Mouse (Mus musculus) spleen, embryonic (tissue): ENCODE results near the gene Grap.

Experiments used
- CTCF ChIA-PET: fragments of 350-600 bp; sonication (Branson Sonifier 250); formaldehyde crosslinking; loops from one replicate; lab custom pipeline; 2022; lab: Charles Lee

The Grap gene

DNA sequence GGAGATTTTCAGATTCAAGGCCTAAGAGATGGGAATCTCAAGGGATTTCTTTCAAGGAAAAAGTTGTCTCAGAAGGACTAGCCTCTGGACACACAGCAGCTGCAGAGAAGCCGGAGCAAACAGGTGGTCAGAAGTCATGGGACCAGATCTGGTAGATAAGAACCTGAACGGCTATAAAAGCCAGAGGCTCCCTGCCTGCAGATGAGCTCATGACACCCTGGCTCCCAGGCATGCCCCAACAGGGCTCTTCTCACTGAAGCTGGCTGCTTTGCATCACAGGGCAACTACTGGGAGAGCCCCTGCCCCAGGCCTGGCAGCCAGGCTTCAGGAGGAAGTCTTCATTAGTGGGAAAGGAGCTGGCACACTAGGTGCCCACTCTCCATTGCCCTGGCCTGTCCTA, 22.3 kb downstream of the Grap start:
- CTCF ChIA-PET = interaction anchor here (0.9 kb wide), 1 partner anchor 39 kb away, joined by 3 read pairs; no protein-coding TSS in a partner anchor

DNA sequence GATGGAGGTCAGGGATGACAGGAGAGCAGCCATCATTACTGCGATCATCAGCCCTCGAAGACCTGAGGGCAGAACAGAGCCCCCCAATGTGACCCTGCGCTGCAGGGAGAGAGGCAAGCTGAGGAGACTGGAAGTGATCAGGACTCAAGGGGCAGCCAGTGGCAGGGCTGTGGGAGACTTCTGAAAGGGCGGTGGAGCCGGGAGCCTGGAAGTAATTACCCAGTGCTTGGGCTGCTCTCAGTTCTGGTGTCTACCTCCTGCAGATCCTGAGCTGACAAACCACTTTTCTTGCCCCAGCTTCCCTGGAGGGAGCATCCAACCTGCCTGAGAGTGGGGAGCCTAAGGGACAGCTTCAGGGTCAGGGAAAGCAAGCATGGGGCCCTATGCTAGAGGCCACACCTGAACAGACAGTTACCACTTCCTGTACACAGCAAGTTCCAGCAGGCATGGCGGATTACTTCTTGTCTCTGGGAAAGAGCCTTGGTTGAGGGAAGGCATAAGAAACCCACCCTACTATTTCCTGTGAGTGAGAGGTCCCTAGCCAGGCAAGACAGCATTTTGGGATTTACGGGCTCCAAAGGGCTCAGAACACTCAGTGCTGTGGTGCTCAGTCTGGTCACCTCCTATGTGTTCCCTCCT, 23.3 kb downstream of the Grap start:
- CTCF ChIA-PET = no interaction called here

DNA sequence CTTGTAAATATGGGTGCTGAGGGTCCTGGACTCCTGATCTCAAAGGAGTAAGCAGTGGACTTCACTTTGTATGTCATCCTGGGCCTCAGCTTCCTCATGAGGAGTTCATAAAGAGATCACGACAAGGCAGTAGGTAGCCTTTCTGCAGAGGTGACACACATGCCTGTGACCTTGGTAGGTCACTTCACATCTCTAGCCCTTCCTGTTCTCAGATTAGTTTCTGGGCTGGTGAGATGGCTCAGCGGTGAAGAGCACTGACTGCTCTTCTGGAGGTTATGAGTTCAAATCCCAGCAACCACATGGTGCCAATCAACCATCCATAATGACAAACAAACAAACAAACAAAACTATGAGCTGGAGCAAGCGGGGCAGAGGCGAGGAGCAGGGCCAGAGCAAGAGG, 24.6 kb downstream of the Grap start:
- CTCF ChIA-PET = no interaction called here

DNA sequence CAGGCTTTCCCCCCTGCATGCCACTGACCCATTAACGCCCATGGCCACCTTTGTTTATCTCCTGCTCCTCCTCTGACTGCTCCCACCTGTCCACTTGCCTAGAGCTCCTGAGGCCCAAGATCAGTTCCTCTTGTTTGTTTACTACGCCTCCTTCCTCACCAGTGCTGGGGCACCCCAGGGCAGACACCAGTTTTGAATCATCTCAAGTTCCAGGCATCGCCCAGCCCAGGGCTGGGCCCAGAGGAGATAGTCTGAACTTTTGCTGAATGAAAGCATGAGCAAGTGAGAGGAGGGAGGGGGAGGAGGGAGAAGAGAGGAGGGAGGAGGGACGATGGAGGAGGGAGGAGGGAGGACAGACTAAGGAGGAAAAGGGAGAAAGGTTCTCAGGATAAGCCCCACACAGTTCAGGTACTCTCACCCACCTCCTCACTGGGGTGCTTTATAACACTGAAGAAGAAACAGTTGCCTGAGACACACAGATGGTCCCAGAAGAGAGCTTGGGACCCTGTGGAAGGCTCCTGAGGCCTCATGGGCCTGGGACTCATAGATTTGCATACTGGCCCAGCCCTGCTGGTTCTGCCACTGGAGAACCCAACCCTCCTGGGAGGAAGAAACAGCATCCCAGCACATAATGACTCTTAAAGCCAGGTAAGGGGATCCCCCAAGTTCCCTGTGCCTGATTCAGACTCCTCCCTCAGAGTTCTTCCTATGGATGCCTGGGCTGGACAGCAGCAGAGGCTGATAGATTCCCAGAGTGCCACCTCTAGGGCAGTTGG, 26.2 kb downstream of the Grap start:
- CTCF ChIA-PET = no interaction called here

DNA sequence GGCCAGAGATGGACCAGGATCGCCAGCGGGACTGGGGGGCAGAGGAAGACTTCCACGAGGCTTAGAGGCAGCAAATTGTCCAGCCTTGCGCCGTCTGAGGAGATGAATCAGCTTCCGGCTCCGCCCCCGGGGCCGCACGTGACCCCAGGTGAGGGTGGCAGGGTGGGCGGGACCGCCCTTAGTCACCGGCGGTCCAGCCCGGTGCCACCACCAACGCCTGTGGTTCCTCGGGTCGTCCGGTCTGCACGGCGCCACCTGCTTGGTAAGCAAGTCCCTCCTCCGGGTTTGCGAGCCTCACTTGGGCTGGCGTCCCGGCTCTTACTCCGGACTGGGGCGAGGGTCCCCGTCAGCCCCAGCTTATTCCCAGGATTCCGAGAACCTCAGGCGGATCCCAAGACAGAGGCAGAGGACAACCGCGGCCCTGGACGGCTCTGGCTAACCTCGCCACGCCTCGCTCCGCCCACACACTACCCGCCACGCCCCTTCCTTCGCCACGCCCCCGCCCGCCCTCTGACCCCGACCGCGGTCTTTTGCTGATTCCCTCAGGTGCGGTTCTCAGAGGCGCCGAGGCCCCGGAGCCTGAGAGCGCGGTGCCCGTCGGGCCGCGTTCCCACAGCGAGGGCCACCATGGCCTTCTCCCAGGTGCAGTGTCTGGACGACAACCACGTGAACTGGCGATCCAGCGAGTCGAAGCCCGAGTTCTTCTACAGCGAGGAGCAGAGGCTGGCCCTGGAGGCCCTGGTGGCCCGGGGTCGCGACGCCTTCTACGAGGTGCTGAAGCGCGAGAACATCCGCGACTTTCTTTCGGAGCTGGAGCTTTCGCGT, 31.1 kb downstream of the Grap start, which contains the start of gene Fam83g:
Gene Fam83g, plus strand, starts transcription at position 185 of the 825 bp plus-strand sequence.
- CTCF ChIA-PET = interaction anchor here (0.6 to 0.9 kb wide), 3 partner anchors 54 to 242 kb away, joined by 3 to 9 read pairs (median 3); no protein-coding TSS in a partner anchor

DNA sequence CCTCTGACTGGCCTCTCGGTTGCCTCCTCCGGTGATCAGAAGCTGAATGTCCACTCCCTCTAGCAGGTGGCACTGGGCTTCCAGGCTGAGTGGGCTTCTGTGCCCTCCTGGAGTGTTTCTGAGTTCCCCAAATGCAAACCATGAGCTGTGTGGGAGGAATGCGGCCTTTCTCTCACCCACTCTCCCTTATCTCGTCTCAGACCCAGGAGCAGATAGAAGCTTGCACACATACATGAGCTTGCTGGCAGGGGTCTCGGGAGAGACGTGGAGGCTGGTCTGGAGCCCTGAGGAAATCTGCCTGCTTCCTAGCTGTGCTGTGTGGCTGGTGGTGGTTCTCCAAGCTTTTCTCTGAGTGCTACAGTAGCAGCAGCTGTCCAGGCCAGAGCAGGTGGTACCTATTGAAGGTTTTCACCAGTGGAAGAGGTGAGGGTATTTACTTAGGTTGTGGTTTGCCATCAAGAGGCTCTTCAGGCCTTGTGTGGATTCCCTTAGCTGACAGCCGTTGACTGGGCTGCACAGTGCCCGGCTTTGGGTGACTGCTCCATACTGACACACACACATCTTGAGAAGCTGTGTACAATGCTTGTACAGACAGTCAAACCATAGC, 32.2 kb downstream of the Grap start:
- CTCF ChIA-PET = no interaction called here

DNA sequence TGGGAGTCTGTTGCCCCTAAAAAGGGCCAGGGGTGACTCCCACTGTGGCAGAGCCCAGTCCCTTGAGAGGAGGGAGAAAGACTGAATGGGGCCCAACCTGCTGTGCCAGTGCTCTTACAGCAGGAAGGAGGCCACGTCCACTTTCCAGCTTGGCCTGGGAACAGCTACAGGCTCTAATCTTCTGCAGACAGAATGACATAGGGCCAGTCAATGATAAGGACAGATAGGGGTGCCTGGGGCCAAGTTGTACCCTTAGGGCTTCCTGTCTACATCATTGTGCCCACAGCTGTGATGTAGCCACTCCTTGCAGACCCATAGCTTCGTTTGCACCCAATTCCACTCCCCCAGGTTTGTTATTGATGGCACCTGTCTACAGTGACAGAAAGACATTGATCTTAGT, 33.1 kb downstream of the Grap start:
- CTCF ChIA-PET = no interaction called here

DNA sequence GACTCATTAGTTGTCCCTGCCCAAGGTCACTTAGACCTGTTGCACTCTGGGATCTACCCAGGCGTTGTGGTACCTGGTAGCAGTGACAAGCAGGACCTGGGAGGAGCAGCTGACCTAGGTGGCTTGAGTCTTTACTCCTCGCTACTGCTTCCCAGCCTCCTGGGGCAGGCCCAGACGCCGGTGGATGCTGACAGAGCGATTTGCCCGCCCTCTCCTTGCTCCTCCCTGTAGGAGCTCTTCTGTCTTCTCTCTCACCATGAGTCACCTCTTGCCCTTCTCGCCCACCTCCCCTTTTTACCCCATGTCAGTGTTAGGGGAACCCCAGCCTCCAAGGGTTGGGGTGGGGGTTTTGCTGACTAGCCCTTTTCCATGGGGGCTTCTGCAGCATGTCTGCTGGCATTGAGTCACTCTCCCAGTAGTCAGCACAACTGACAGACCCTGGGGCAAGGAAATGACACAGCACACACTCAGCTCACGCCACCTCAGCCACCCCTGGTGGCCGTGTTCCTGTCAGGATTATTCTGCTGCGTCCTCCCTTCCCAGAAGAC, 33.9 kb downstream of the Grap start:
- CTCF ChIA-PET = no interaction called here

DNA sequence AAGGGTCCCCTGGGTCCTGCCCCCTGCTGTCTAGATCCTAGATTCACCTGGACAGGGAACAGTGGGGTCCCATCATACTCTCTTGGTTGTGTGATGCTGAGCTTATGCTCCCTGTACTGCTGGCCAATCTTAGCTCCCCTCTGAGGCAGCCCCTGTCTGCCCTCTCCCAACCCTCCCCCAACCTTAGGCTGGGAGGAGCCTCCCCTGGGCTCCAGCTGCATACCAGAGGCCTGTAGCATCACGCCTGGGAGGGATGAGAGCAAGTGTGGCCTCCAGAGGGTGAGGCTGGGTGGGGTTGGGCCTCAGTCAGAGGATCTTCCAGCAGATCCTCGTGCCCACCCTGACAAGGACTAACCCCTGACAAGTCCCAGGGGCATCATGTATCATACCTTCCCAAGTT, 34.5 kb downstream of the Grap start:
- CTCF ChIA-PET = interaction anchor here (0.6 kb wide), 1 partner anchor 14 kb away, joined by 6 read pairs; no protein-coding TSS in a partner anchor

DNA sequence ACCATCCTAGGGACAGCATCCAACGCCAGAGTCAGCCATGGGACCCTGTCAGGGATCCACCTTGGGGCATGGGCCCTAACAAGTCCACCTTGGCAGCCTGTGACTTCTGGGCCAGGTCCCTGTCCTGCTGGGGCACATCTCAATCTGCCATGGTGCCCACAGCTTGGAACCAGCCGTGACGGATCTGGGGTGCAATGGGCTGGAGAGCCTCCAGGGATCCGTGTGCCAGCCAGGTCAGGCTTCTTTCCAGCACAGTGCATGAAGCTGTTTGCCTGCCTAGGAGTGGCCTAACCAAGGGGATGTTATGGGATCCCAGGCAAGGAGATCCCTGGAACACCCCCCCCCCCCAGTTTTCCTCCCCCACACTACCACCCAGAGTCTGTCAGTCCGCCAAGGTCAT, 39.9 kb downstream of the Grap start:
- CTCF ChIA-PET = interaction anchor here (1.0 kb wide), 1 partner anchor 16 kb away, joined by 3 read pairs; no protein-coding TSS in a partner anchor

DNA sequence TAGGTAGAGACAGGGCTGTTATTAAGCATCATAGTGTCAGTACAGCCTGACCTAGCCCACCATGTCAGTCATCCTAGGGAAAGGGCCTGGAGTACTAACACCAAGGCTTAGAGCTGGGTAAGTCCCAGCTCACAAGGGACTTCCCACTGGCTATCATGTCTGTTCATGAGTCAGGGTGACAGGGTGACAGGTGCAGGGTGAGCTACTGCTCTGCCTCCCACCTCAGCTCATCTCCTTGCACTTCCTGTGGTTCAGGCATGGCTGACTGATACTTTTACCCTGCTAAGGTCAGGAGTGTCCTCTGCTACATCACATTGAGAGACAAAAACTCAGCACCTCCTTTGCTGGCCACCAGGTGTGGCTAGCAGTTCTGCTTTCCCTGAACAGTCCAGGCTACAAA, 45.8 kb downstream of the Grap start:
- CTCF ChIA-PET = interaction anchor here (1.0 kb wide), 1 partner anchor 91 kb away, joined by 3 read pairs; no protein-coding TSS in a partner anchor

DNA sequence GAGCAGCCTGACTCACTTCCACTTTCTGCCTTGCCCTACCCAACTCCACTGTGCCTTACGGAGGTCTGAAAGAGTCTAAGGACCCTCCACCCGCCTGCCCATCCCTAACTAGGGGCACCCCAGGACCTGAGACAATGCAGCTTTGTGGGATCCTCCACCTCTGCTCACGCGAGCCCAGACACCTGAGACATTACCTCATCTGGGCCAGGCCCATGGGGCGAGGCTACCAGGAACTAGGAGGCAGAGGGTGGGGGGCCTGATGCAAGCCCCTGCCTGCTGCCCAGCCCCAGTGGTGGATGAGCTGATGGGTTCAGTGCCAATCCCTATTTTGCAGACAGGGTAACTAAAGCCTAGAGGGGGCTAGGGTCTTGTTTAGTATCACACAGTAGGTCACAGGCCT, 46.4 kb downstream of the Grap start:
- CTCF ChIA-PET = interaction anchor here (1.0 kb wide), 1 partner anchor 91 kb away, joined by 3 read pairs; no protein-coding TSS in a partner anchor

DNA sequence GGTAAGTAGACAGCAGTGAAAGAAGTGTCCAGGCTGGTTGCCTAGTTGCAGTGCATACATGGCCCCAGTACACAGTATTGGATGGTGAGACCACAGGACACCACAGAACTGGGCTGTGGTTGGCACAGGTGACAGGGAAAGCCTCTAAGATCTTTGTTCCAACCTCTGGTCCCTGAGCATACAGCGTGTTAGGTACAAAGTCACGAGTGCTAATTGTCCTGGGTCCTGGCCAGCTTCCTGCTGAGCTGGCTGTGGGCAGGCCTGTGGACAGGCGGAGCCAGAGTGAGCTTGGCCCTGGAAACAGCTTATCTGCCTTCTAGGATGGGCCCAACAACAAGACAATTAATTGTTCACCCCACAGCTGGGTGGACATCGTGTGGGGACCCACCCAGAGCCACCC, 46.9 kb downstream of the Grap start:
- CTCF ChIA-PET = no interaction called here

DNA sequence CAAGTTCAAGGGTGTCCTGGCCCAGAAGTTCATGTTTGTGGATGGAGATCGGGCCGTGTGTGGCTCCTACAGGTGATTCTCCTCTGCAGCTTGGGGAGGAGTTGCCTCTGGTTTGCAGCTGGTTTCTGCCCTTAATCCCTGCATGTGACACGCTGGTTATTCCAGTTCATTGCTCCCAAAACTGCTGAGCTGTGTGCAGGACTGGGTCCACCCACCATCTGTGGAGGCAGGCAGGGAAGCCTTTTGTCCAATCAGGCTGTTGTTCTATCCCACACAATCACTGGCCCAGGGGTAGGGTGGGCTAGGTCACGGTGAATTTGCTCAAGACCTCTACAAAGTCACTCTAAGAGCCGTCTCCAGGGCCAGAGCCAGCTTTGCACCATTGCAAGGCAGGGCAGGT, 48.6 kb downstream of the Grap start:
- CTCF ChIA-PET = interaction anchor here (0.6 to 1.1 kb wide), 2 partner anchors 72 to 186 kb away, joined by 3 to 15 read pairs; no protein-coding TSS in a partner anchor

DNA sequence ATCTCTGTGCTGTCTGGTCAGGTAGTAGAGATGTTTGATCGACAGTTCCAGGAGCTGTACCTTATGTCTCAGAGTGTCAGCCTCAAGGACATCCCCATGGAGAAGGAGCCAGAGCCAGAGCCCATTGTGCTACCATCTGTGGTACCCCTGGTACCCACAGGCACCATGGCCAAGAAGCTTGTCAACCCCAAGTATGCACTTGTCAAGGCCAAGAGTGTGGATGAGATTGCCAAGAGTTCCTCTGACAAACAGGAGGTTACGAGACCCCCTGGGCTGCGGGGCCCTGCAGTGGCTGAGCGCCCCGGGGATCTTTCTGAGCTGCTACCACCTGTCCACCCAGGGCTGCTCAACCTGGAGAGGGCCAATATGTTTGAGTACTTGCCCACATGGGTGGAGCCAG, 49.4 kb downstream of the Grap start:
- CTCF ChIA-PET = interaction anchor here (1.1 kb wide), 1 partner anchor 73 kb away, joined by 3 read pairs; no protein-coding TSS in a partner anchor

DNA sequence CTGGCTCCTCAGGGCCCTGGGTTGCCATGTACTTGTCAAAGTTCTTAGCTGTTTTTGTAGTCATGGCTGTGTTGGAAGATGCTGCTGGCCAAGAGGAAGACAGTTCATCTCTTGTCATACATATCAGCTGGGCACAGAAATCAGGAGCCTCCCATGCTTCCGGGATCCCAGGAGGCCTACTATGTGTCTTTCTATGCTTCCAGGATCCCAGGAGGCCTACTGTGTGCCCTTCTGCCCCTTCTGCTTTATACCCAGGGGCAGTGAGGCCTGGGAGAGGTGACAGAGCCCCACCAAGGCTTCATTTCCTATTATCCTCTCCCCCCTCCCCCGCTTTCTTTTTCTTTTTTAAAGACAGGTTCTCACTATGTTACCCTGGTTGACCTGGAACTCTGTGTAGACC, 52.5 kb downstream of the Grap start:
- CTCF ChIA-PET = no interaction called here

DNA sequence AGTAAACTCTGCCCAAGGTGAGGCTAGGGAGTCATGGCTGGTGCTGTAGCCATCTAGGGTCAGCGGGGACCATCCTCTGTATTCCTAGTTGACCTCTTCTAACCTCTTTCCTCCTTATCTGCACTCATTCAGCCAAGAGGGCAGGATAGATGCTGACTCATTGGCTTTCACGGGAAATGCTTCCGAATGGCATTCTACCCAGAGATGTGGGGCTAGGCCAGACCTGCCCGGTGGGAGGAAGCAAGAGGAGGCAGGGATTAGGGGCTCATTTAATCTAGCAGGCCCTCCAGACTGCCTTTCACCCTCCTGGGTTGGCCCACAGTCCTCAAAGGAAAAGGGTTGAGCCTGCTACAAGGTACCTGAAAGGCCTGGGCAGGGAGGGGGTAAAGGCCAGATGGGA, 53.2 kb downstream of the Grap start:
- CTCF ChIA-PET = no interaction called here

DNA sequence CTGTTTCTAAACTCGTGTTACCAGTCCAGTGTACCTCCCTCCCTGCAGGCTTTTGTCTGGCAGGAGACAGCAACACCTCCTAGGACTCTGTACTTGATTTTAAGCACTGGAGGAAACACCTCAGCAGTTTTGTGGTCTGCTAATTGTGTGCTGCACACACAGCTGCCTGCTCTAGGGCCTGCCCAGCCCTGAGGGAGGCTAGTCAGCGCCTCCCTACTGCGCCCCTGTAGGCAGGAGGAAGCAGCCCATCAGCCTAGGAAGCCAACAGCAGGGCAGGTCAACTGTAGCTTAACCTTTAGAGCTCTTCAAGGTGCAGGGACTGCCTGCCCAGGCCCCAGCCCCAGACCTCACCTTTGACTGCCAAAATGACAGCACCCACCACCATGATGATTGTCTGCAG, 55.9 kb downstream of the Grap start:
- CTCF ChIA-PET = interaction anchor here (0.9 kb wide), 1 partner anchor 17 kb away, joined by 3 read pairs; no protein-coding TSS in a partner anchor

DNA sequence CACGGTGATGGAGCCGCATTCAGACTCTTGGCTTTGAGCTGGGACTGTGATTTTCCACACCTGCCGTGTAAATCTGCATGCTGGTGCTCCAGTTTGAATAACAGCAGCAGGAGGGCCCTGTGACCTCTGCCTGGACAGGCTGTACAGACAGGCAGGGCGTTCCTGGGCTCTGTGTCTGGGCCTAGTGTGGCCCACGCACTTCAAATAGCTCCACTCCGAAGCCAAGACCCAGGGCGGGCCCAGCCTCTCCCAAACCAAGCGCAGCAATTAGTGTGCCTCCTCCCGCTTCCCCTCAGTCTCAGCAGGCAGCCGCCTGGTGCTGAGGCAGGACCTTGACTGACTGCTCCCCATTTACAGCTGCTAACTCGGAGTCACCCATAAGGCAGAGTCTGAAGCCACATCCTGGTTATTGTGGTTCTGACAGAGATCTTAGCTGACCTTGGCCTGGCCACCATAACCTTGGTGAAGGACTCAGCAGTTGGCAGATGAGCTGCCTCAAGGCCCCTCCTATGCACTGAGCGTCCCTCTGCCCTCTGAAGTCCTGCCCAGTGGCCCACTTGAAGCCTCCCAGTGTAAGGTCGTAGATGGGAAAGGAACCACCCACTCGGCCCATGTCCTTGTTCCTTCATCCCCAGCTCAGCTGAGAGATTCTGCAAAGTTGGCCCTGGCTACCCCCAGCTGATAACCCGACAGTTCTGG, 60.2 kb downstream of the Grap start:
- CTCF ChIA-PET = no interaction called here
